Mouse (Mus musculus) intestine, postnatal 0 days (tissue): ENCODE results near the gene Bco1. TPM values are rescaled to one million over a fixed set of nuclear protein-coding genes. Genes with fewer than 3 reads are reported as not detected.

Source experiments
- ATAC-seq: fragments of 200-750 bp; cut with Nextera tagmentation; 2 replicates; pipeline ENCODE4 v1.8.0; 2017; ENCODE audit warnings: mild to moderate bottlenecking, moderate TSS enrichment, moderate library complexity
- H3K27ac ChIP-seq: fragments of 300-500 bp; sonication (generic); 2 replicates; pipeline ENCODE4 v1.5.1; 2014; ENCODE audit warnings: mild to moderate bottlenecking, low read depth, low read length, moderate library complexity
- H3K27me3 ChIP-seq: fragments of 300-500 bp; sonication (generic); replicated peaks from 2 replicates; pipeline ENCODE4 v1.6.1; 2014; ENCODE audit warnings: low read length, mixed read lengths; ENCODE audit not compliant: control insufficient read depth, insufficient read depth
- H3K36me3 ChIP-seq: fragments of 300-500 bp; sonication (generic); 2 replicates; pipeline ENCODE4 v1.6.1; 2014; ENCODE audit warnings: mild to moderate bottlenecking, moderate library complexity; ENCODE audit not compliant: control insufficient read depth, insufficient read depth
- H3K4me1 ChIP-seq: fragments of 300-500 bp; sonication (generic); replicated peaks from 2 replicates; pipeline ENCODE4 v1.6.1; 2014; ENCODE audit warnings: antibody characterized with exemption, low read length, mixed read lengths; ENCODE audit not compliant: control insufficient read depth, insufficient read depth
- H3K4me2 ChIP-seq: fragments of 300-500 bp; sonication (generic); replicated peaks from 2 replicates; pipeline ENCODE4 v1.6.1; 2014; ENCODE audit warnings: low read depth, mild to moderate bottlenecking, moderate library complexity
- H3K4me3 ChIP-seq: fragments of 300-500 bp; sonication (generic); 2 replicates; pipeline ENCODE4 v1.5.1; 2014; ENCODE audit warnings: low read depth, low read length
- H3K9ac ChIP-seq: fragments of 300-500 bp; sonication (generic); 2 replicates; pipeline ENCODE4 v1.6.1; 2014; ENCODE audit warnings: mild to moderate bottlenecking, low read depth, low read length
- H3K9me3 ChIP-seq: fragments of 300-500 bp; sonication (generic); 2 replicates; pipeline ENCODE4 v1.6.1; 2016; ENCODE audit warnings: mixed run types; ENCODE audit not compliant: control insufficient read depth
- CTCF ChIP-seq: sonication (generic); IDR thresholded peaks from 2 replicates; pipeline ENCODE4 v1.5.1; 2016; ENCODE audit warnings: low read depth, mild to moderate bottlenecking, control low read depth, antibody characterized with exemption, moderate library complexity
- WGBS: fragments of 180-500 bp; shearing (Covaris S2); extraction: QIAGEN DNeasy Blood & Tissue Kit; methylation state at CpG from one replicate; pipeline ENCODE4 v1.1.7; 2014; 5-methylcytosine and 5-hydroxymethylcytosine counted together
- polyA plus RNA-seq: library from polyadenylated mRNA; unstranded; fragments of >200 nt; fragmentation: Nextera tagmentation; extraction: Ambion mirVana; gene quantifications from 2 replicates; pipeline ENCODE4 v1.2.1, GENCODE M21; 2015

Bco1 gene
- polyA plus RNA-seq, 1 experiment from 2014 or later = 0.55 TPM

DNA sequence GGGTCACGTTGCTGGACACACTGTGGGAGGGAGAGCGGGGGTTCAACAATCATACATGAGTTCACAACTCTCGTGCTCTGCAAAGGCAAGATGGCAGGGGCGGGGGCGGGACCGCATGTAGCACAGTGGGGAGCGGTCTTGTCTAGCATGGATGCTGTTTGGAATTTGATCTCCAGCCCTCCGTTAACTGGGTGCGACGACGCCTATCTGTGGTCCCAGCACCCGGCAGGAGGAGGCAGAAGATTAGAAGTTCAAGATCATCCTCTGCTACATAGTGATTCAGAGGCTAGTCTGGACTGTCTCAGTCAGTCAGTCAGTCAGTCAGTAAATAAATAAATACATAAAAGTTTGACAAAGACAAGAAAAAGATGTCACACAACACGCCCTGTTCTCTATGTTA, 27.4 kb upstream of the Bco1 start:
- ATAC-seq = no peak
- no peak overlapping the region for H3K4me3 ChIP-seq
- no peak overlapping the region for H3K27ac ChIP-seq
- TF ChIP-seq CTCF = no peak
- no peak overlapping the region for H3K9ac ChIP-seq
- H3K9me3 ChIP-seq = no peaks in the 10 kb centered on the region
- H3K27me3 ChIP-seq = peaks cover 3% of the 10 kb centered on the region; the same call in 1 of the 2 replicates
- H3K4me2 ChIP-seq = no peak overlapping the region
- H3K36me3 ChIP-seq = no peaks in the 10 kb centered on the region
- H3K4me1 ChIP-seq = no peaks in the 10 kb centered on the region
- 62% methylated on average over 13 of the region's 13 CpGs for WGBS

DNA sequence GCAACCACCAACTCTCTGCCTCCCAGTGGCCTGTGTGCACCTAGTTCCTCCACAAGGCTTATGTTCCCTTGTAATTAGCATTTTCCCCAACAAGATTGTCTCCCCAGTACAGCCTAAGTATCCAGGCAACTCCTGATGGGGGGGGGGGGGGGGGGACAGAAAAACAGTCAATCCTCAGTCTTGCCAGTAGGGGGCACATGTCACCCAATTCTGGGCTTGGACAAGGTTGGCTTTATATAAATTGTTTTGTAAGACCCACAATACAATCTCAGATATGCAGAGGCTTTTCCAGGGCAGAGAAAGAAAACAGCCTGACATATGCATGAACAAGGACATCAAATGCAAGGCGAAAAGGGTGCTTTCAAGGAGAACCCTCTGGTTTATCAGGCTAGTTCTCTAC, 25.9 kb upstream of the Bco1 start:
- H3K4me1 ChIP-seq = no peaks in the 10 kb centered on the region
- no peaks in the 10 kb centered on the region for H3K9me3 ChIP-seq
- H3K27ac ChIP-seq = no peak overlapping the region
- H3K4me3 ChIP-seq = no peak overlapping the region
- no peak overlapping the region for H3K4me2 ChIP-seq
- H3K27me3 ChIP-seq = peaks cover 3% of the 10 kb centered on the region; the same call in 1 of the 2 replicates
- 71% methylated on average over 1 of the region's 1 CpGs for WGBS
- no peak for ATAC-seq
- no peak overlapping the region for H3K9ac ChIP-seq
- peak; percentile 69 for TF ChIP-seq CTCF
- H3K36me3 ChIP-seq = no peaks in the 10 kb centered on the region

DNA sequence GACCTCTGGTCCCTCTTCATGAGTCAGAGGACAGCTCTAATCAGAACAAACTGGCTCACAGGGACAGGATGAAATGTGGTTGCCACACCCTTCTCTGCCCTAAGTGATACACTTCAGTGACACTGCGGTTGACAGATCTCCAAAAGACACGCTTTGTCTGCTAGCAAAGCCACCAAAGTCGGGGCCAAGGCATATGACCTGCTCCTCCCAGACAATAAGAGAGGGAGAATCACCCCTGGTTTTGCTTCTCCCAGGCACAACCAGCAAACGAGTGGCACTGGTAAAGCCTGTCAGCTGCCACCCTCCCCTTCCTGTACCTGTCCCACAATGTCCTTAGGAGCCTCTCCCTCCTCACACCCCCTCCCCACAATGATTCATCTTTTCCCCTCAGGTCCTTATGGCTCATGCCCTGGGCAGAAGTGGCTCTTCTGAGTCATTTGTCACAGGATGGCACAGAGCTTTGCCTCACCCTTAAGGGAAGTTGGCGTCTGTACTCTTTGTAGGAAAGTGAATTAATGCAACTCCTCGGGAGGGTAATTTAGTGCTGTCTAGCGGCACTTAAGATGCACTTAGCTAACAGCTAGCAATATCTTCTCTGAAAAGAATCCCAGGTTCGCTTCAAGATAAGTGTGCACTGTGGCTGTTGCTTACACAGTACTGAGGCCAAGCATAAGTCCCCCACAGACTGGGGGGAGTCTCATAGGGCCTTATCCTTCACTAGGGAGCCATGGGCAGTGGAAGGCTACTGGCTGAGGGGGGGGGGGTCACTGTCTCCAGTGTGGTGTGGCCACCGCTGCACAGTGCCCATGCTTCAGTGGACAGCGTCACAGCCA, 21.1 kb upstream of the Bco1 start:
- no peaks in the 10 kb centered on the region for H3K4me1 ChIP-seq
- H3K4me3 ChIP-seq = no peak overlapping the region
- H3K4me2 ChIP-seq = no peak overlapping the region
- no peaks in the 10 kb centered on the region for H3K9me3 ChIP-seq
- H3K36me3 ChIP-seq = no peaks in the 10 kb centered on the region
- no peak for ATAC-seq
- no peak for TF ChIP-seq CTCF
- no peak overlapping the region for H3K9ac ChIP-seq
- H3K27ac ChIP-seq = no peak overlapping the region
- H3K27me3 ChIP-seq = no peaks in the 10 kb centered on the region
- 58% methylated on average over 10 of the region's 10 CpGs for WGBS

DNA sequence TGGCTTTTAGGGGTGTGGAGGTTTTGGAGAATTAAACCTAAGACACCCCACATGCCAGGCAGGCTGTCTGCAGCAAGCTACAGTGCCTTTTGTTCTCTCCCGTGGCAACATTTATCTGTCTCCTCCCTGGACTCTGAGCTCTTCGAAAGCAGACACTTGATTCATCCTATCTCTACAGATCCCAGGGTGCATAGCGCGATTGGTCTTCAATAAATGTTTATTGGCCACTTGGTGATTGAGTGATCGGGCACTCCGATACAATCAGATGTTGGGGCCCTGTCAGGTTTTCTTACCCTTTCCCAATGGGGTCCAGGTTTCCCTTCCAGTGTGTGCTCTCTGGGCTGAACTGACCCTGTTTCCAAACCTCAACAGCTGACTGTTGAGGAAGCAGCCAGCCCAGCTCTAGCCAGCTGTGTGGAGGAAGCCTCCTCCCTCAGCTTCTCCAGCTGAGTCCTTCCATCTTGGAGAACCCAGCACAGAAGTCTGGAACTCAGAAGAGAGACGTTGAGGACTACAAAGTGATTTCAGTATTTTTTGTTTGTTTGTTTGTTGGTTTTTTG, 17.2 kb upstream of the Bco1 start:
- ATAC-seq = peak; percentile 51
- peaks cover 3% of the 10 kb centered on the region; the same call in 1 of the 2 replicates for H3K27me3 ChIP-seq
- no peak overlapping the region for H3K4me3 ChIP-seq
- no peak overlapping the region for H3K9ac ChIP-seq
- no peaks in the 10 kb centered on the region for H3K36me3 ChIP-seq
- no peak overlapping the region for H3K27ac ChIP-seq
- H3K4me1 ChIP-seq = no peaks in the 10 kb centered on the region
- TF ChIP-seq CTCF = no peak
- H3K4me2 ChIP-seq = no peak overlapping the region
- 52% methylated on average over 7 of the region's 7 CpGs for WGBS
- H3K9me3 ChIP-seq = no peaks in the 10 kb centered on the region

DNA sequence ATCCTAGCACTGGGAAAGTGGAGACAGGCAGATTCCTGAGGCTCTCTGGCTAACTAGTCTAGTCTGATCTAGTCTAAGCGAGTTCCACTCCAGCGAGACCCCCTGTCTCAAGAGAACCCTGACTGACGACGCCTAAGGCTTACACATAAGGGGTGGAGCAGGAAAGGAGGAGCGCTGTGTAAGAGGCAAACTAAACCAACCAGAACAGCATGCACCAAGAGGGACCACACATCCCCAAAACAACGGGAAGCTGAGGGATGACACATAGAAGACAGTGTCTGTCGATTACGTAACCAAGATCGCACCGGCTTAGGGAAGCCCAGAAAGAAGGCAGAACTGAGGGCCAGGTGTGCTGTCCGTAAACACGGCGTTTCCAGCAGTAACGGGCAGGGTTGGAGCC, 16.0 kb upstream of the Bco1 start:
- 85% methylated on average over 14 of the region's 14 CpGs for WGBS

DNA sequence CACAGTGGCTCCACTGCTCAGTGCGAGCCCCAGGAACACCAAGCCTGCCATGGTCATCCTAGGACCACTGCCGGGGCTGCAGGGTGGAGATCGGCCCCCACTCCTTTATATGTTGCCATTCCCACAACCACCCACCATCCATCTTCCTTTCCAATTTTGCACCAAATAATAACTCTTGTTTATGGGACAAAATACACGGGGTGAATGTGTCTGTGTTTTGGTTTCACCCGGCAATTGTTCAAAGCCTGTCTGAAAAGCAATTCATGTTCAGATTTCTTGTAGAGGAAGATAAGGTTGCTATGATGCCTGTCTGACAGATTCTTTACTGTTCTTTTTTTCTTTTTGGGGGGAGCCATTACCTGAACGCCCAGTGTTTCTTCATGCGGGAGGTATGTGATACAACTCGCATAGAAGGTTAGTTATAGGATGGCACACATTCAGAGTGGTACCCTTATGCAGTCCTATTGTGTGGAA, 13.2 kb upstream of the Bco1 start, which contains the start of gene Pkd1l2:
Pkd1l2 (minus strand) TSS at position 51 of the 474 bp plus-strand sequence.
- WGBS = 75% methylated on average over 8 of the region's 8 CpGs
- Histone ChIP-seq H3K4me3 (no peak within 1 kb of the TSS), H3K9ac (no peak within 1 kb of the TSS), H3K4me1 (no peaks in the 10 kb centered on the region), H3K27me3 (peaks cover 3% of the 10 kb centered on the region; the same call in 1 of the 2 replicates), H3K4me2 (no peak within 1 kb of the TSS), H3K36me3 (no peaks in the 10 kb centered on the region), H3K9me3 (no peaks in the 10 kb centered on the region), H3K27ac (no peak within 1 kb of the TSS)
- ATAC-seq = no peak
- no peak for TF ChIP-seq CTCF

More for the DNA sequence above, 16.0 kb upstream of the Bco1 start:
- Histone ChIP-seq H3K27me3 (peaks cover 3% of the 10 kb centered on the region; the same call in 1 of the 2 replicates), H3K4me3 (no peak overlapping the region), H3K4me2 (no peak overlapping the region), H3K4me1 (no peaks in the 10 kb centered on the region), H3K9me3 (no peaks in the 10 kb centered on the region), H3K9ac (no peak overlapping the region), H3K27ac (no peak overlapping the region), H3K36me3 (no peaks in the 10 kb centered on the region)
- ATAC-seq = no peak
- no peak for TF ChIP-seq CTCF
